Mouse (Mus musculus): ENCODE data around the gene Cyren. TPM values are rescaled to one million over a fixed set of nuclear protein-coding genes. Genes with fewer than 3 reads are reported as not detected.

Gene Cyren
- total and polyA plus RNA-seq, 3 experiments: 7.9 to 11.9 (median 9.7) TPM

GRCm38 (mm10) chr6:34865711-34866593 lies 11.9 kb downstream of the Cyren start:
- Histone ChIP-seq H3K4me3 (replicated peaks in 1 of 3; ENCODE audit: low read depth in 2 of 3, low read length in 2 of 3, poor library complexity in 1 of 3) (no peak overlapping the region), H3K79me2 (replicated peaks; ENCODE audit: control insufficient read depth, extremely low read depth, insufficient read depth, poor library complexity, severe bottlenecking) (no peaks in the 10 kb centered on the region; the same call in 1 of the 2 replicates), H3K27ac (ENCODE audit: insufficient read depth, low read depth) (peak overlapping the region; percentile 4; the same call in 1 of the 2 replicates), H3K4me1 (ENCODE audit: control insufficient read depth in 1 of 2, insufficient read depth in 2 of 2) (peaks cover 33 to 74% of the 10 kb centered on the region in 2 experiments), H3K4me2 (ENCODE audit: insufficient read depth, low read depth, poor library complexity, severe bottlenecking) (no peak overlapping the region), H3K9me3 (replicated peaks; ENCODE audit: low read length) (no peaks in the 10 kb centered on the region), H3K9ac (ENCODE audit: insufficient read depth, low read depth) (no peak overlapping the region), H3K27me3 (replicated peaks) (no peaks in the 10 kb centered on the region), H3K36me3 (replicated peaks in 1 of 2; ENCODE audit: control insufficient read depth in 1 of 2, insufficient read depth in 1 of 2, low read length in 1 of 2) (peaks cover 3 to 11% of the 10 kb centered on the region in 2 experiments)
- TF ChIP-seq ZC3H11A (IDR thresholded peaks at IDR 0.05; ENCODE audit: low read depth, low read length) (no peak), MAZ (IDR thresholded peaks at IDR 0.05; ENCODE audit: low read depth, low read length) (no peak), POLR2A (IDR thresholded peaks at IDR 0.05; ENCODE audit: low read depth, low read length) (no peak), ZNF384 (IDR thresholded peaks at IDR 0.05; ENCODE audit: low read depth, low read length) (peak; percentile 97), MAX (IDR thresholded peaks at IDR 0.05; ENCODE audit: low read length) (0 out of 2 replicates have a peak, but pooled peaks have one; percentile 29), MXI1 (IDR thresholded peaks at IDR 0.05; ENCODE audit: low read depth, low read length) (no peak), E2F4 (IDR thresholded peaks at IDR 0.05; ENCODE audit: insufficient replicate concordance, low read depth, low read length) (no peak), RAD21 (IDR thresholded peaks at IDR 0.05; ENCODE audit: low read depth, low read length) (no peak), EP300 (IDR thresholded peaks at IDR 0.05; ENCODE audit: low read length) (peak; percentile 25; the same call in 1 of the 2 replicates), GABPA (IDR thresholded peaks at IDR 0.05; ENCODE audit: insufficient replicate concordance, low read depth, low read length) (no peak), JUN (IDR thresholded peaks at IDR 0.05; ENCODE audit: insufficient read depth, low read depth, low read length) (no peak), SIN3A (IDR thresholded peaks at IDR 0.05; ENCODE audit: low read length) (no peak), USF2 (conservative IDR thresholded peaks at IDR 0.05; ENCODE audit: low read depth, low read length) (no peak), NELFE (IDR thresholded peaks at IDR 0.05; ENCODE audit: low read depth, low read length) (no peak), MAFK (IDR thresholded peaks at IDR 0.05; ENCODE audit: insufficient replicate concordance, low read length) (no peak), KAT2A (IDR thresholded peaks at IDR 0.05; ENCODE audit: insufficient replicate concordance, low read length) (no peak), JUND (conservative IDR thresholded peaks at IDR 0.05; ENCODE audit: low read depth, low read length) (no peak), MYC (IDR thresholded peaks at IDR 0.05; ENCODE audit: low read depth, low read length) (0 out of 2 replicates have a peak, but pooled peaks have one; percentile 27), CHD2 (IDR thresholded peaks at IDR 0.05; ENCODE audit: low read length) (no peak), MEF2A (IDR thresholded peaks at IDR 0.05; ENCODE audit: borderline replicate concordance, low read depth, low read length) (no peak), TBP (conservative IDR thresholded peaks at IDR 0.05; ENCODE audit: low read depth, low read length) (no peak), POLR2AphosphoS2 (IDR thresholded peaks at IDR 0.05; ENCODE audit: low read depth, low read length) (no peak), TCF12 (IDR thresholded peaks at IDR 0.05; ENCODE audit: low read depth, low read length) (no peak), ZKSCAN1 (IDR thresholded peaks at IDR 0.05; ENCODE audit: borderline replicate concordance, low read depth, low read length) (no peak), RCOR1 (conservative IDR thresholded peaks at IDR 0.05; ENCODE audit: low read depth, low read length) (no peak), ELF1 (IDR thresholded peaks at IDR 0.05; ENCODE audit: low read depth, low read length) (no peak), ETS1 (conservative IDR thresholded peaks at IDR 0.05; ENCODE audit: low read depth, low read length) (0 out of 2 replicates have a peak, but pooled peaks have one; percentile 6), CHD1 (IDR thresholded peaks at IDR 0.05; ENCODE audit: low read depth, low read length) (no peak), NRF1 (IDR thresholded peaks at IDR 0.05; ENCODE audit: low read depth, low read length) (no peak), UBTF (IDR thresholded peaks at IDR 0.05; ENCODE audit: low read depth, low read length) (no peak), USF1 (IDR thresholded peaks at IDR 0.05; ENCODE audit: low read depth, low read length) (no peak), BHLHE40 (IDR thresholded peaks at IDR 0.05; ENCODE audit: low read depth, low read length) (peak; percentile 76), SMC3 (IDR thresholded peaks at IDR 0.05; ENCODE audit: low read depth, low read length) (no peak), HCFC1 (IDR thresholded peaks at IDR 0.05; ENCODE audit: low read depth, low read length) (no peak), CTCF (conservative IDR thresholded peaks at IDR 0.05 in 1 of 2, IDR thresholded peaks at IDR 0.05 in 1 of 2; ENCODE audit: low read depth in 2 of 2, low read length in 2 of 2) (no peak), IRF4 (IDR thresholded peaks at IDR 0.05; ENCODE audit: low read depth, low read length) (no peak), ZMIZ1 (IDR thresholded peaks at IDR 0.05; ENCODE audit: low read depth, low read length) (no peak), PAX5 (IDR thresholded peaks at IDR 0.05; ENCODE audit: low read length) (no peak)
- DNase-seq (ENCODE audit: extremely low read depth): no peak
- in situ Hi-C loops (cut with MboI; ENCODE audit: low pct_ligation_motif_present, low pct_unique_long_range_greater_than_20kb, low sequenced_read_pairs) (no loop called here), dilution Hi-C loops (cut with MboI; ENCODE audit: extremely low pct_ligation_motif_present, extremely low pct_unique_long_range_greater_than_20kb, low sequenced_read_pairs) (no loop called here)
